Mouse (Mus musculus) lung, adult 2 months (tissue): Measurements from ENCODE around the gene Rnf166. TPM values are rescaled to one million over a fixed set of nuclear protein-coding genes. Genes with fewer than 3 reads are reported as not detected.

ENCODE experiments used
- DNase-seq: peaks from one replicate; pipeline ENCODE4 v3.0.0; 2022
- H3K4me1 ChIP-seq: fragments of 200-500 bp; 2 replicates; pipeline ENCODE4 v1.6.1; 2011; ENCODE audit warnings: low read length; ENCODE audit not compliant: control insufficient read depth, insufficient read depth
- H3K4me3 ChIP-seq: fragments of 200-500 bp; replicated peaks from 2 replicates; pipeline ENCODE3; 2011; ENCODE audit warnings: low read depth, mild to moderate bottlenecking, control low read depth, low read length; ENCODE audit errors: extremely low read depth
- CTCF ChIP-seq: fragments of 200-500 bp; IDR thresholded peaks from 2 replicates; pipeline ENCODE4 v1.5.1; 2011; ENCODE audit warnings: mild to moderate bottlenecking, low read length, control low read depth; ENCODE audit not compliant: insufficient read depth
- POLR2A ChIP-seq: fragments of 200-500 bp; IDR thresholded peaks from 2 replicates; pipeline ENCODE4 v1.6.1; 2011; ENCODE audit warnings: low read depth, mild to moderate bottlenecking, control low read depth, low read length, borderline replicate concordance; ENCODE audit errors: extremely low read depth
- WGBS: fragments of 180-500 bp; shearing (Covaris S2); methylation state at CpG from one replicate; pipeline ENCODE4 v1.1.7; 2018; 5-methylcytosine and 5-hydroxymethylcytosine counted together
- polyA plus RNA-seq: library from polyadenylated mRNA; depleted of rRNA; stranded (reverse); fragments of >200 nt; gene quantifications from 2 replicates; pipeline ENCODE4 v1.2.3, GENCODE M21; 2012

The Rnf166 gene
- polyA plus RNA-seq, 1 experiment, result 93.2 TPM

- Histone ChIP-seq H3K4me3 (peak overlapping the region; percentile 60), H3K4me1 (peaks cover 7% of the 10 kb centered on the region; the same call in 1 of the 2 replicates)
- TF ChIP-seq POLR2A, result peak; percentile 40; the same call in 1 of the 2 replicates
- no peak for TF ChIP-seq CTCF
- peak; percentile 88 for DNase-seq
- WGBS, result under 1% methylated on average over 19 of the region's 19 CpGs
Observed at GRCm38 (mm10) chr8:122444058-122444748, 31.7 kb downstream of the Rnf166 start.

GRCm38 (mm10) chr8:122443262-122444006 lies 32.4 kb downstream of the Rnf166 start, which contains the start of gene Mvd:
TSS of gene Mvd (minus strand) at chr8:122443422.
- under 1% methylated on average over 47 of the region's 47 CpGs for WGBS
- peaks cover 7% of the 10 kb centered on the region; the same call in 1 of the 2 replicates for H3K4me1 ChIP-seq
- TF ChIP-seq CTCF, result peak; percentile 44
- TF ChIP-seq POLR2A, result peak; percentile 96; the same call in 1 of the 2 replicates

GRCm38 (mm10) chr8:122442781-122443180 lies 33.1 kb downstream of the Rnf166 start:
- Histone ChIP-seq H3K4me3 (peak overlapping the region; percentile 92), H3K4me1 (peaks cover 7% of the 10 kb centered on the region; the same call in 1 of the 2 replicates)
- 4% methylated on average over 12 of the region's 12 CpGs for WGBS
- TF ChIP-seq CTCF, result no peak
- no peak for TF ChIP-seq POLR2A
- no peak for DNase-seq

More at GRCm38 (mm10) chr8:122443262-122444006, 32.4 kb downstream of the Rnf166 start, which contains the start of gene Mvd:
- peak within 1 kb of the TSS; percentile 92 for H3K4me3 ChIP-seq
- DNase-seq, result peak; percentile 95

GRCm38 (mm10) chr8:122442356-122442755 lies 33.5 kb downstream of the Rnf166 start:
- no peak for TF ChIP-seq POLR2A
- TF ChIP-seq CTCF, result no peak
- Histone ChIP-seq H3K4me1 (peaks cover 7% of the 10 kb centered on the region; the same call in 1 of the 2 replicates), H3K4me3 (no peak overlapping the region)
- WGBS, result 29% methylated on average over 7 of the region's 7 CpGs
- DNase-seq, result no peak

- no peak for DNase-seq
- Histone ChIP-seq H3K4me3 (no peak overlapping the region), H3K4me1 (peaks cover 7% of the 10 kb centered on the region; the same call in 1 of the 2 replicates)
- WGBS, result 81% methylated on average over 1 of the region's 1 CpGs
- TF ChIP-seq POLR2A, result no peak
- no peak for TF ChIP-seq CTCF
Observed at GRCm38 (mm10) chr8:122441326-122441725, 34.5 kb downstream of the Rnf166 start.

- Histone ChIP-seq H3K4me3 (no peak overlapping the region), H3K4me1 (peaks cover 4% of the 10 kb centered on the region; the same call in 1 of the 2 replicates)
- TF ChIP-seq CTCF (no peak), POLR2A (no peak)
- 95% methylated on average over 16 of the region's 16 CpGs for WGBS
- DNase-seq, result no peak
Observed at GRCm38 (mm10) chr8:122439336-122439735, 36.5 kb downstream of the Rnf166 start.

- DNase-seq, result no peak
- H3K4me3 ChIP-seq, result peak overlapping the region; percentile 1
- peaks cover 8% of the 10 kb centered on the region for H3K4me1 ChIP-seq
- TF ChIP-seq CTCF, result no peak
- TF ChIP-seq POLR2A, result no peak
- 85% methylated on average over 13 of the region's 13 CpGs for WGBS
Observed at GRCm38 (mm10) chr8:122437708-122438331, 38.0 kb downstream of the Rnf166 start.

- Histone ChIP-seq H3K4me1 (peaks cover 8% of the 10 kb centered on the region), H3K4me3 (no peak overlapping the region)
- DNase-seq, result no peak
- TF ChIP-seq CTCF, result no peak
- 84% methylated on average over 20 of the region's 20 CpGs for WGBS
Observed at GRCm38 (mm10) chr8:122436586-122437125, 39.2 kb downstream of the Rnf166 start.

GRCm38 (mm10) chr8:122436146-122436545 lies 39.7 kb downstream of the Rnf166 start:
- TF ChIP-seq CTCF (no peak), POLR2A (no peak)
- peaks cover 9% of the 10 kb centered on the region for H3K4me1 ChIP-seq
- whole genome bisulfite sequencing, result 85% methylated on average over 9 of the region's 9 CpGs
- H3K4me3 ChIP-seq, result no peak overlapping the region
- DNase-seq, result no peak
